Mouse (Mus musculus): Measurements from ENCODE around the gene Cks2. TPM values are rescaled to one million over a fixed set of nuclear protein-coding genes. Genes with fewer than 3 reads are reported as not detected.
"Not testable (repeated sequence)": the region's sequence is repeated elsewhere in the genome, so short reads cannot be mapped to it uniquely, and the experiment has no call there.

Cks2 gene
- polyA plus RNA-seq, 1 experiment from 2014 or later, result 97.5 TPM

DNA sequence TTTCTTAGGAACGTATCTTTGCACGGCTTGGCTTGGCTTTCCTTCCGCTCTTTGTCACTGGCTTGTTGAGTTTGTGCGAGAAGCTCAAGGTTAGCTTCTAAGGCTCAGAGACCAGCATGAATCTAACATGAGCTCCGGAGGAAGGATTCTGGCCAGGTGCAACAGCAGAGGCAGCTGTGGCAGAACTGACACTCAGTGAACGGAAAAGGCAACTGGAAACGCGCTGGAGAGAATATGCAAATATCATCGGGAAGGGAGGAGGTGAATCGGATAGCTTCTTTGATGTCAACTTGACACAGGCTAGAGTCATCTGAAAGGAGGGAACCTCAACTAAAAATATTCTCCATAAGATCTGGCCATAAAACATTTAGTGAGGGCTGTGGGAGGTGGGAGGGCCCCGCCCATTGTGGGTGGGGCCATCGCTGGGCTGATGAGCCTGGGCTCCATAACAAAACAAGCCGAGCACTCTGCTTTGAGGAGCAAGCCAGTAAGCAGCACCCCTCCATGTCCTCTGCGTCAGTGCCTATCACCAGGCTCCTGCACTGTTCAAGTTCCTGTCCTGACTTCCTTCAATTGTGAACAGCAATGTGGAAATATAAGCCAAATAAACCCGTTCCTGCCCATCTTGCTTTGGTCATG lies 13.6 kb upstream of the Cks2 start:
- WGBS, result 84% methylated on average over 15 of the region's 15 CpGs
- no peaks in the 10 kb centered on the region for H3K4me1 ChIP-seq (replicated peaks; ENCODE audit: control insufficient read depth, insufficient read depth, low read length)
- H3K4me3 ChIP-seq (replicated peaks; ENCODE audit: low read length), result no peak overlapping the region
- no peaks in the 10 kb centered on the region for H3K9me3 ChIP-seq (ENCODE audit: control insufficient read depth, low read length)
- H3K4me2 ChIP-seq (ENCODE audit: low read length), result no peak overlapping the region
- no peak for ATAC-seq
- H3K36me3 ChIP-seq (ENCODE audit: control insufficient read depth, insufficient read depth), result no peaks in the 10 kb centered on the region
- H3K27me3 ChIP-seq (replicated peaks; ENCODE audit: control insufficient read depth, insufficient read depth, low read length), result no peaks in the 10 kb centered on the region
- H3K9ac ChIP-seq (replicated peaks; ENCODE audit: low read depth, low read length), result no peak overlapping the region
- H3K27ac ChIP-seq (ENCODE audit: low read length), result no peak overlapping the region

DNA sequence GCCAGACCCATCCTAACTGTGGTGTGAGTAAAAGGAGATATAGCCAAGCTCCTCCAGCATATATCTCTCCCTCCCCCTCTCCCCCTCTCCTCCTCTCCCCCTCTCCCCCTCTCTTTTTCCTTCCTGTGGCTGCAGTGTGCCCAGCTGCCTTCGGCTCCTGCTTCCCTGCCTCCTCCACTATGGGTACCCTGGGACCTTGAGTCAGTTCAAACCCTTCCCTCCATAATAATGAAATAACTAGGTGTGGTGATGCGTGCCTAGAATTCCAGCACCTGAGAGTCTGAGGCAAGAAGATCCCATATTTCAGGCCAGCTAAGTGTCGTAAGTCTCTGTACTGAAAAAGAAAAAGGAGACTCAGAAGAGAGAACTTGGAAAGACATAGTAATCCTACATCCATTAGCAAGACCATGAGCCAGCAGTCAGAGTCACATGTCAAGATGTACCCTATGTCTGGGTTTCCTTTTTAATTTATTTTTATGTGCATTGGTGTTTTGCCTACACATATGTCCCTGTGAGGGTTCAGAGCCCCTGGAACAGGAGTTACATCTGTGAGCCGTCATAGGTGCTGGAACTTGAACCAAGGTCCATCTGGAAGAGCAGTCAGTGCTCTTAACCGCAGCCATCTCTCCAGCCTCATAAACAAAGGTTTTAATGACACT lies 12.3 kb upstream of the Cks2 start:
- no peak overlapping the region for H3K27ac ChIP-seq (ENCODE audit: low read length)
- no peaks in the 10 kb centered on the region for H3K9me3 ChIP-seq (ENCODE audit: control insufficient read depth, low read length)
- no peak overlapping the region for H3K9ac ChIP-seq (replicated peaks; ENCODE audit: low read depth, low read length)
- no peaks in the 10 kb centered on the region for H3K36me3 ChIP-seq (ENCODE audit: control insufficient read depth, insufficient read depth)
- no peak overlapping the region for H3K4me3 ChIP-seq (replicated peaks; ENCODE audit: low read length)
- no peak overlapping the region for H3K4me2 ChIP-seq (ENCODE audit: low read length)
- H3K27me3 ChIP-seq (replicated peaks; ENCODE audit: control insufficient read depth, insufficient read depth, low read length), result no peaks in the 10 kb centered on the region
- no peak for ATAC-seq
- H3K4me1 ChIP-seq (replicated peaks; ENCODE audit: control insufficient read depth, insufficient read depth, low read length), result no peaks in the 10 kb centered on the region
- WGBS, result 91% methylated on average over 5 of the region's 5 CpGs

DNA sequence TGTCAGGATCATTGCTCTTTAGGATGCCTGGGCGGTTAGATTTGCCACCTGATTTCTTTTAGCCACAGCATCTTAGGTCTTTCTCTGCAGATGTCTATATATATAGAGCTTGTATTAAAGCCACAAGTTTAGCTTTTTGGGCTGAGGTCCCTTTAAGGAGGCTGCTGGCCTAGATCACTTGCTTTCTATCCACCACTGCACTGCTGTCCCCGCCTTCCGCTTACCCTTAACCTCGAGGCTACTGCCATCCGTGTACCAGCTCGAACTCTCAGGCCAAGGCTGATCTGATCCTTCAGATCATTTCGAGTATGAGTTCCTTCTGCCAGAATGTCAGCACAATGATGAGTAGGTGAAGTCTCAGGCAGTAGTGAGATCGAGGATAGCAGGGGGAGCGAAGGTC lies 9.6 kb upstream of the Cks2 start:
- H3K4me3 ChIP-seq (replicated peaks; ENCODE audit: low read length); H3K9me3 ChIP-seq (ENCODE audit: control insufficient read depth, low read length); H3K27me3 ChIP-seq (replicated peaks; ENCODE audit: control insufficient read depth, insufficient read depth, low read length); H3K36me3 ChIP-seq (ENCODE audit: control insufficient read depth, insufficient read depth); H3K4me1 ChIP-seq (replicated peaks; ENCODE audit: control insufficient read depth, insufficient read depth, low read length); H3K9ac ChIP-seq (replicated peaks; ENCODE audit: low read depth, low read length); H3K27ac ChIP-seq (ENCODE audit: low read length); ATAC-seq; H3K4me2 ChIP-seq (ENCODE audit: low read length): not testable (repeated sequence)
- 95% methylated on average over 2 of the region's 9 CpGs for WGBS

DNA sequence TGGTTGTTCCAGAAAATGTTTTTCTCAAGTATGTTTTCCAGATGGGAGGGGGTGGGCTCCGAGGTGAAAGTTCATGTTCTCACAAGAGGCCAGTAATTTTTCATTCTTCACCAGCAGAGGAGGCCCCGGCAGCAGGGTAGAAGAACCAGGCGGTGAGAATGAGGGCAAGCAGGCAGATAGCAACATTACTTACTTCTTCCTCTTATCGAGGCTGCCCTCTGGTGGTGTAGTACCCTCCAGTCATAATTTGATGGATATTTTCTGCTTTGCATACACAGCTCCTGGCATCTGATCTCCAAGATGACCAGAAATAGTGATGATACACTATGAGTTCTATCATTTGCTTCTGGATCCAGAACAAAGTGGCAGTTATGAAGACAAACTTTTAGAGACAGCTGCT lies 6.1 kb upstream of the Cks2 start:
- H3K4me3 ChIP-seq (replicated peaks; ENCODE audit: low read length), result no peak overlapping the region
- ATAC-seq, result no peak
- WGBS, result 91% methylated on average over 4 of the region's 4 CpGs
- no peaks in the 10 kb centered on the region for H3K9me3 ChIP-seq (ENCODE audit: control insufficient read depth, low read length)
- H3K27me3 ChIP-seq (replicated peaks; ENCODE audit: control insufficient read depth, insufficient read depth, low read length), result no peaks in the 10 kb centered on the region
- H3K9ac ChIP-seq (replicated peaks; ENCODE audit: low read depth, low read length), result no peak overlapping the region
- no peaks in the 10 kb centered on the region for H3K4me1 ChIP-seq (replicated peaks; ENCODE audit: control insufficient read depth, insufficient read depth, low read length)
- no peak overlapping the region for H3K27ac ChIP-seq (ENCODE audit: low read length)
- no peak overlapping the region for H3K4me2 ChIP-seq (ENCODE audit: low read length)
- no peaks in the 10 kb centered on the region for H3K36me3 ChIP-seq (ENCODE audit: control insufficient read depth, insufficient read depth)

DNA sequence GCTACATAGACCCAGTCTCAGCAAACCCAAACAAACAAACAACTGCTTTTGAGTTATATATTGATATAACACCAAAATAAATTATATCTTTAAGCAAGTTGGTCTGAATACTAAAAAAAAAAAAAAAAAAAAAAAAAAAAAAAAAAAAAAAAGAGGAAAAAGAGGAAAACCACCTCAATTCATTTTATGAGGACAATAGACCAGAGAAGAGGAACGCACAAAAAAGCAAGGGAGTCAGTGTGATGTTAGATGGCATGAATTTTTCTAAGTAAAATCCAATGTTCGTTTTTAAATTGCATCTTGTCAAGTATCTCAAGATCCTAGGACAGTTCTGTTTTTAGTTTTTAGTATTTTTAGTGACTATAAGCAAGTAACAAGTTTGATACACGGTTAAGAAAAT lies 3.6 kb upstream of the Cks2 start:
- ATAC-seq, result no peak
- 88% methylated on average over 3 of the region's 3 CpGs for WGBS
- no peak overlapping the region for H3K4me3 ChIP-seq (replicated peaks; ENCODE audit: low read length)

DNA sequence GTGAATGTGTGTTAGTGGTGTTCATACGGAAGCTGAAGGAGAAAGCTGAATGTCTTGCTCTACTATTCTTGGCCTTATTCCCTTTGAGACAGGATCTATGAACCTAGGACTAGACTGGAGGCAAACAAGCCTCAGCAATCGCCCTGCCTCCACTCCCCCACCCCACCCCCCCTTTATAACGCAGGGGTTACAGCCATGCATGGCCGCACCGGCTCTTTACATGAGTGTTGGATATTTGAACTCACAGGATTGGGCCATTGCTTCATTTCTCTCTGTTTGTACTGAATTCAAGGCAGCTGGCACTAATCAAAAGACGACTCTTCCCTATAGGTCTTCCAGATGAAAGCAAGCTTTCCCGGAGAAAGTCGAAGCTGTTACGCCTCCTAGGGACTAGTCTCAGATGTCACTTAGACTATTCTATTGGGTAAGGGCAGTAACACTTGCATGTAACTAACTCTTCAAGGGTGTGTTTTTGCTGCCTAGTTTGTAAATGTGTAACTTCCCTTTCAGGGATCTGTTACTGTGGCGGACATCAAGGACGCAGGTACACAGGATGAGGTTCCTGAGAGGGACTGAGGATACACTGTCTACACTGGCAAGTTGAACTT lies 2.8 kb upstream of the Cks2 start:
- WGBS, result 45% methylated on average over 11 of the region's 11 CpGs
- Histone ChIP-seq H3K9me3 (ENCODE audit: control insufficient read depth, low read length) (no peaks in the 10 kb centered on the region), H3K4me2 (ENCODE audit: low read length) (no peak overlapping the region), H3K36me3 (ENCODE audit: control insufficient read depth, insufficient read depth) (no peaks in the 10 kb centered on the region), H3K27ac (ENCODE audit: low read length) (no peak overlapping the region), H3K4me1 (replicated peaks; ENCODE audit: control insufficient read depth, insufficient read depth, low read length) (peaks cover 13% of the 10 kb centered on the region), H3K4me3 (replicated peaks; ENCODE audit: low read length) (no peak overlapping the region), H3K27me3 (replicated peaks; ENCODE audit: control insufficient read depth, insufficient read depth, low read length) (no peaks in the 10 kb centered on the region), H3K9ac (replicated peaks; ENCODE audit: low read depth, low read length) (no peak overlapping the region)
- no peak for ATAC-seq

More for the DNA sequence above, 3.6 kb upstream of the Cks2 start:
- no peaks in the 10 kb centered on the region for H3K27me3 ChIP-seq (replicated peaks; ENCODE audit: control insufficient read depth, insufficient read depth, low read length)
- H3K9me3 ChIP-seq (ENCODE audit: control insufficient read depth, low read length), result no peaks in the 10 kb centered on the region
- no peaks in the 10 kb centered on the region for H3K36me3 ChIP-seq (ENCODE audit: control insufficient read depth, insufficient read depth)
- H3K9ac ChIP-seq (replicated peaks; ENCODE audit: low read depth, low read length), result no peak overlapping the region
- H3K27ac ChIP-seq (ENCODE audit: low read length), result no peak overlapping the region
- peaks cover 8% of the 10 kb centered on the region for H3K4me1 ChIP-seq (replicated peaks; ENCODE audit: control insufficient read depth, insufficient read depth, low read length)
- no peak overlapping the region for H3K4me2 ChIP-seq (ENCODE audit: low read length)

DNA sequence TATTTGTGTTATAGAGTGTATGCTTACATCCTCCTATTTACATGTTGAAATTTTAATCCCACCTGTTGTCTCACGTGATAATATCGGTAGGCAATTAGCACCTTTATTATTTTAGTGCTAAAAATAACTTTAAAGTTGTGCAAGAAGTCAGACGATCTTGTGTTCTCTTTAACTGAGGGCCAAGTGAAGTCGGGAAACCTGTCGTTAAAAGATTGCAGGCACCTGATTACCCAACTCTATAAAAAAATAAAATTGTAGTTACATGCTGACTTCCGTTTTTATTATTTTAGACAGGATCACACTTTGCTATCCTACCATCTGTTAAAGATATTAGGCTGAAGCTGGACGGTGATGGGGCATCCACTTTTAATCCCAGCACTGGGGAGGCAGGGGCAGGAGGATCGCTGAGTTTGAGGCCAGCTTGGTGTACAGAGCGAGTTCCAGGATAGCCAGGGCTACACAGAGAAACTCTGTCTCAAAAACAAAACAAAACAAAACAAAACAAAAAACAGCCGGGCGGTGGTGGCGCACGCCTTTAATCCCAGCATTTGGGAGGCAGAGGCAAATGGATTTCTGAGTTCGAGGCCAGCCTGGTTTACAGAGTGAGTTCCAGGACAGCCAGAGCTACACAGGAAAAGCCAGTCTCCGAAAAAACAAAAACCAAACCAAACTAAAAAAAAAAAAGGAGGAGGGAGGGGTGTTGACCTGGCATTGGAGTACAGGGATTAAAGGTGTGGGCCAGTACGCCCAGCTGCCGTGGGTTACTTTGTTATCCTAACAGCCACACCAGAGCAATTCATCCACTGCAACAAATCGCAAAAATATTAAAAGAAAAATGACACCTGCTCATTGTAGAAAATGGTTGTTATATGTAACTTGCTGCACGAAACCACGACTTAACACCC lies 856 bp upstream of the Cks2 start:
- peak overlapping the region; percentile 81 for H3K9ac ChIP-seq (replicated peaks; ENCODE audit: low read depth, low read length)
- WGBS, result 41% methylated on average over 20 of the region's 20 CpGs

DNA sequence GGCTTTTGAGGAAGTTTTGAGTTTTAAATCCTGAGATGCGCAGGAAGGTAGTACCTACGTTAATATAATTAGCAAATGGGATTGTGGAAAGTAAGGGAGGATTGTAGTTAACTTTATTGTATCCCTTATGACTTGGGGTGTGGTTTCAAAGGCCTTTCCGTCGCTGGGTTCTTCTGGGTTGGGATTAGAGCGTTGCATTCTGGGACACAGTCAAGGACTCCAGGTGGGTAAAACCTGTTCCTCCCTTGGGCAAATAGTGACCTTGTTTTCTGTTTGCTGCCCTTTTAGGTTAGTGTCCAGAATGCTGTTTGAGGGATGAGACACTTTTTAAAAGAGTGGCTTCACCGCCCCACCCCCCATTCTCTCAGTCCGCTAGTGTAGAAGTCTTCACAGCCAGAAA lies 840 bp downstream of the Cks2 start:
- H3K36me3 ChIP-seq (ENCODE audit: control insufficient read depth, insufficient read depth), result no peaks in the 10 kb centered on the region
- no peak for ATAC-seq
- H3K9me3 ChIP-seq (ENCODE audit: control insufficient read depth, low read length), result no peaks in the 10 kb centered on the region
- peak overlapping the region; percentile 91 for H3K4me2 ChIP-seq (ENCODE audit: low read length)
- H3K27me3 ChIP-seq (replicated peaks; ENCODE audit: control insufficient read depth, insufficient read depth, low read length), result no peaks in the 10 kb centered on the region
- peak overlapping the region; percentile 55 for H3K9ac ChIP-seq (replicated peaks; ENCODE audit: low read depth, low read length)
- peak overlapping the region; percentile 78 for H3K4me3 ChIP-seq (replicated peaks; ENCODE audit: low read length)
- H3K4me1 ChIP-seq (replicated peaks; ENCODE audit: control insufficient read depth, insufficient read depth, low read length), result peaks cover 14% of the 10 kb centered on the region
- WGBS, result under 1% methylated on average over 7 of the region's 7 CpGs
- no peak overlapping the region for H3K27ac ChIP-seq (ENCODE audit: low read length)

More for the DNA sequence above, 856 bp upstream of the Cks2 start:
- Histone ChIP-seq H3K27ac (ENCODE audit: low read length) (peak overlapping the region; percentile 52; the same call in 1 of the 2 replicates), H3K9me3 (ENCODE audit: control insufficient read depth, low read length) (no peaks in the 10 kb centered on the region), H3K4me3 (replicated peaks; ENCODE audit: low read length) (peak overlapping the region; percentile 78), H3K4me1 (replicated peaks; ENCODE audit: control insufficient read depth, insufficient read depth, low read length) (peaks cover 13% of the 10 kb centered on the region), H3K36me3 (ENCODE audit: control insufficient read depth, insufficient read depth) (no peaks in the 10 kb centered on the region), H3K4me2 (ENCODE audit: low read length) (peak overlapping the region; percentile 57), H3K27me3 (replicated peaks; ENCODE audit: control insufficient read depth, insufficient read depth, low read length) (no peaks in the 10 kb centered on the region)
- ATAC-seq, result no peak; the same call in 1 of the 2 replicates

All from forebrain, embryonic 16.5 days (tissue).